In the genomic region with DNA sequence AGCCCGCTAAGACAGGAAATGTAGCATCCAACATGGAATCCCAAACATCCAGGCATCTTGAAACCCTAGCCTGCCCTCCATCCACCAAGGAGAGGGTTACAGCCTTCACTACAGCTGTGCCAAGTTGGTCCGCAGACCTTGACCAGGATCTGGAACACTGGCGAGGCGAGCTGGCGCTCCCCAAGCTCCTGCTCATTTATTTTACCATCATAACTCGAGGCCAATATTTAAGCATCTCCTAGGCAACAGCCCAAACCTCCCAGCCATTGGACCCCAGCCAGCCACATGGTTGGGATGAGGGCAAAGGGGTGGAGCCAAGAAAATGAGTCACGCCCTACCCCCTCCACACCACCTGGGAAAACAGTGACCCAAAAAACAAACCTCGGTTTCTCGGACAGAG, we compare ENCODE assay signal across 7 mouse cellular contexts. TPM values are rescaled to one million over a fixed set of nuclear protein-coding genes. Genes with fewer than 3 reads are reported as not detected.
A peak's percentile ranks its signal among the peaks of the same experiment; 100 is the strongest.
DNase-seq lines count a peak whose midpoint lies in the region; ATAC-seq and TF ChIP-seq lines count a peak whose summit lies in the region.

No protein-coding gene starts in this region.

- H3K4me2 ChIP-seq in embryonic facial prominence, embryonic 11.5 days (ENCODE audit: low read depth, low read length) = no peak overlapping the region
- H3K4me2 ChIP-seq in hindbrain, embryonic 16.5 days (ENCODE audit: low read length) = peak overlapping the region; percentile 33; the same call in 1 of the 2 replicates
- H3K4me2 ChIP-seq in lung, embryonic 14.5 days = peak overlapping the region; percentile 29; the same call in 1 of the 2 replicates

- H3K9ac ChIP-seq in embryonic facial prominence, embryonic 11.5 days (replicated peaks; ENCODE audit: low read length) = no peak overlapping the region
- H3K9ac ChIP-seq in hindbrain, embryonic 16.5 days (ENCODE audit: low read depth, low read length) = no peak overlapping the region
- no peak overlapping the region for H3K9ac ChIP-seq in lung, embryonic 14.5 days

- ATAC-seq in embryonic facial prominence, embryonic 11.5 days (replicated peaks; ENCODE audit: insufficient number of reproducible peaks, low FRiP score, low TSS enrichment, low read depth) = no peak
- ATAC-seq in hindbrain, embryonic 16.5 days = peak; percentile 72
- ATAC-seq in lung, embryonic 14.5 days (ENCODE audit: insufficient read depth) = 0 out of 2 replicates have a peak, but pooled peaks have one; percentile 42

- H3K27me3 ChIP-seq in C2C12 (ENCODE audit: control insufficient read depth, insufficient read depth, insufficient read length) = no peaks in the 10 kb centered on the region
- H3K27me3 ChIP-seq in embryonic facial prominence, embryonic 11.5 days (ENCODE audit: control insufficient read depth, insufficient read depth, low read length) = no peaks in the 10 kb centered on the region
- no peaks in the 10 kb centered on the region for H3K27me3 ChIP-seq in hindbrain, embryonic 16.5 days (replicated peaks; ENCODE audit: control insufficient read depth, insufficient read depth, low read length)
- no peaks in the 10 kb centered on the region for H3K27me3 ChIP-seq in lung, embryonic 14.5 days (ENCODE audit: insufficient read depth, low read length)

- DNase-seq in ZHBTc4 (ENCODE audit: low read depth, low spot score) = peak; percentile 50
- peak; percentile 65 for DNase-seq in embryonic facial prominence, embryonic 11.5 days (ENCODE audit: low spot score)
- DNase-seq in lung, embryonic 14.5 days = peak; percentile 81
- no peak for DNase-seq in thymus, adult 18-20 months
- DNase-seq in natural killer cell, adult 2 months (ENCODE audit: low spot score in 2 of 2) = no peak

- H3ac ChIP-seq in C2C12 (ENCODE audit: control insufficient read depth, insufficient read length, low read depth) = no peak overlapping the region

- no peaks in the 10 kb centered on the region for H3K9me3 ChIP-seq in embryonic facial prominence, embryonic 11.5 days (replicated peaks; ENCODE audit: control insufficient read depth, low read length)
- H3K9me3 ChIP-seq in hindbrain, embryonic 16.5 days (ENCODE audit: control insufficient read depth, low read length) = no peaks in the 10 kb centered on the region
- no peaks in the 10 kb centered on the region for H3K9me3 ChIP-seq in lung, embryonic 14.5 days (ENCODE audit: low read depth, low read length)

- H3K27ac ChIP-seq in embryonic facial prominence, embryonic 11.5 days (replicated peaks; ENCODE audit: low read depth, low read length) = no peak overlapping the region
- H3K27ac ChIP-seq in hindbrain, embryonic 16.5 days (ENCODE audit: low read depth, low read length) = no peak overlapping the region; the same call in 1 of the 2 replicates
- H3K27ac ChIP-seq in lung, embryonic 14.5 days (ENCODE audit: low read depth) = peak overlapping the region; percentile 58; the same call in 1 of the 2 replicates

- no peak for TF ChIP-seq CTCF in C2C12 (IDR thresholded peaks at IDR 0.05; ENCODE audit: control insufficient read depth, insufficient read depth, insufficient read length)
- TF ChIP-seq CTCF in lung, embryonic 14.5 days (IDR thresholded peaks at IDR 0.05; ENCODE audit: low read depth) = no peak

- no peaks in the 10 kb centered on the region for H3K36me3 ChIP-seq in C2C12 (ENCODE audit: control insufficient read depth, insufficient read depth)
- H3K36me3 ChIP-seq in embryonic facial prominence, embryonic 11.5 days (replicated peaks; ENCODE audit: control insufficient read depth, insufficient read depth, low read depth, low read length) = no peaks in the 10 kb centered on the region
- no peaks in the 10 kb centered on the region for H3K36me3 ChIP-seq in hindbrain, embryonic 16.5 days (ENCODE audit: control insufficient read depth, insufficient read depth, low read length)
- H3K36me3 ChIP-seq in lung, embryonic 14.5 days (ENCODE audit: insufficient read depth) = no peaks in the 10 kb centered on the region

- no peaks in the 10 kb centered on the region for H3K79me2 ChIP-seq in C2C12 (ENCODE audit: control insufficient read depth, insufficient read depth)

- 49% methylated on average over 9 of the region's 9 CpGs for WGBS in embryonic facial prominence, embryonic 11.5 days
- 32% methylated on average over 9 of the region's 9 CpGs for WGBS in hindbrain, embryonic 16.5 days
- WGBS in lung, embryonic 14.5 days = 29% methylated on average over 9 of the region's 9 CpGs

- no peaks in the 10 kb centered on the region for H3K79me3 ChIP-seq in C2C12 (ENCODE audit: low read depth)

- H3K4me1 ChIP-seq in embryonic facial prominence, embryonic 11.5 days (ENCODE audit: control insufficient read depth, insufficient read depth, low read length) = no peaks in the 10 kb centered on the region
- peaks cover 6% of the 10 kb centered on the region for H3K4me1 ChIP-seq in hindbrain, embryonic 16.5 days (ENCODE audit: control insufficient read depth, insufficient read depth, low read depth, low read length)
- H3K4me1 ChIP-seq in lung, embryonic 14.5 days (ENCODE audit: insufficient read depth) = peaks cover 14% of the 10 kb centered on the region; the same call in 1 of the 2 replicates

- no peak overlapping the region for H3K4me3 ChIP-seq in C2C12 (ENCODE audit: insufficient read depth, poor library complexity, severe bottlenecking)
- H3K4me3 ChIP-seq in embryonic facial prominence, embryonic 11.5 days (ENCODE audit: low read depth, low read length) = no peak overlapping the region
- no peak overlapping the region for H3K4me3 ChIP-seq in hindbrain, embryonic 16.5 days (ENCODE audit: low read length)
- H3K4me3 ChIP-seq in lung, embryonic 14.5 days (ENCODE audit: low read depth, low read length) = no peak overlapping the region

TF ChIP-seq in C2C12, 6 proteins besides CTCF, POLR2A, EP300 and RAD21:
- TF ChIP-seq MAX (IDR thresholded peaks at IDR 0.05) = peak; percentile 81
- no peak for TF ChIP-seq MYOG (IDR thresholded peaks at IDR 0.05; ENCODE audit: control insufficient read depth, extremely low read depth, insufficient read length)
- TF ChIP-seq USF1 (IDR thresholded peaks at IDR 0.05; ENCODE audit: low read depth) = peak; percentile 35
- TF ChIP-seq MYOD1 (IDR thresholded peaks at IDR 0.05; ENCODE audit: control insufficient read depth, insufficient read length, low read depth) = no peak
- TF ChIP-seq CEBPB (IDR thresholded peaks at IDR 0.05; ENCODE audit: low read depth) = no peak
- peak; percentile 34 for TF ChIP-seq FOSL1 (IDR thresholded peaks at IDR 0.05; ENCODE audit: insufficient read depth, low read length, poor library complexity, severe bottlenecking)
TF ChIP-seq in C2C12: peak in this region for 3.

RNA-seq across cellular contexts. Expression of a gene that starts 48.0 kb away (rescaled TPM):
- polyA plus RNA-seq in C2C12 (2012; fragmentation: generic; extraction: Trizol) = 10.2 TPM
- polyA plus RNA-seq in embryonic facial prominence, embryonic 11.5 days (2014; fragmentation: Nextera tagmentation; extraction: Ambion mirVana) = 18.4 and 20.1 TPM in 2 replicates
- 33.2 and 37.2 TPM in 2 replicates for polyA plus RNA-seq in hindbrain, embryonic 16.5 days (2015; fragmentation: Nextera tagmentation; extraction: Ambion mirVana)
- polyA plus RNA-seq in lung, embryonic 14.5 days (2014; fragmentation: Nextera tagmentation; extraction: Ambion mirVana) = 8.7 and 9.6 TPM in 2 replicates

Comparison
In these comparisons a context has a peak if more than half of its experiments do, and no peak if none do; other contexts are left out.
1. DNase-seq: peak in ZHBTc4 (single experiment), embryonic facial prominence, embryonic 11.5 days (single experiment) and lung, embryonic 14.5 days (single experiment); none in thymus, adult 18-20 months (0 of 2) and natural killer cell, adult 2 months (0 of 2).